8 mouse cellular contexts compared by ENCODE assay signal in the genomic region with DNA sequence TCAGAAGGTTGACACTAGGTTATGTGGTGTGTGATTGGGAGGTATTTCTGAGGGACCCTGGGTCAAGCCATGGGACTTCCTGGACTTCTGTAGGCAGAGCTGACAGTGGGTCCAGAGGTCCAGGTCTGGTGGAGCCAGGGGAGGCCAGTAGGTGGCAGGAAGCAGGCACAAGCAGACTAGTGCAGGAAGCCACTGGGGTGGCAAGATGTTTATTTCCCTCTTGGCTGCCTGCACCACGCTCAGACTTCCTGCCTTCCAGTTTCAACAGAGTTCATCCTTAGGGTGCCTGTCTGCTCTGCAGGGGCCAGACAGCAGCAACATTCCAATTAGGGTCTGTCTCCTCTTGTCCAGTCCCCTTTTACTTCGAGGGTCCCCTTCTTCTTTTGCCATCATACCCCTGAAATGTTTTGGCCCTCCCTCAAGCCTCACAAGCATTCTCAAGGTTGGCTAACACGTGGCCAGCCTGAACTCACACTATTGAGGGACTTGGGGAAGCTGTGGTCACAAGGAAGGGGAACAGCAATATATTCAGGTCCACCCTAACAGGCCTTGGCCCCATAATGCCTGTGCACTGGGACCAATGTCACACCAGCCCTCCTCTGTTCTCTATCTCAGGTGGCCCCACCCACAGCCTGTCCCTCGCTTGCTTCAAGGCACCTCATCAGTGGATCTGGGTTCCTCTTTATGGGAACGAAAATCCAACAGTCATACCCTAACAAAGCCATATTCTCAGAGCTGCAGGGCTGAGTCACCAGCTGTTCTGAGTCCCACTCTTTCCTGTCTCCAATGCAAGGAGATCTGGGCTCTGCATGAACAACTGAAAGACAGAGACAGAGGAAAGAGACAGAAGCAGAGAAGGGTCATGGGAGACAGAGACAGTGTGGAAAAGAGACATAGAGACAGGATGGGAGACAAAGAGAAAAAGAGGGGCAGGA. TPM values are rescaled to one million over a fixed set of nuclear protein-coding genes. Genes with fewer than 3 reads are reported as not detected.
DNase-seq lines count a peak whose midpoint lies in the region; ATAC-seq and TF ChIP-seq lines count a peak whose summit lies in the region.
"Had no signal": no experiment of that assay in that cellular context is flagged by ENCODE, and none has a peak within 500 bp of the region (broad histone marks: within the 10 kb centered on the region; RNA-seq: fewer than 3 reads in every experiment).

No protein-coding gene starts in this region.

- H3K36me3 ChIP-seq in midbrain, postnatal 0 days (ENCODE audit: insufficient read depth, low read length) = peaks cover 20% of the 10 kb centered on the region
- no peaks in the 10 kb centered on the region for H3K36me3 ChIP-seq in midbrain, embryonic 11.5 days (ENCODE audit: control insufficient read depth, insufficient read depth, low read length)
- no peaks in the 10 kb centered on the region for H3K36me3 ChIP-seq in liver, embryonic 15.5 days (replicated peaks)
- H3K36me3 ChIP-seq in splenic B cell, adult 2 months (ENCODE audit: control insufficient read depth, insufficient read depth, low read length, poor library complexity, severe bottlenecking) = peaks cover 7% of the 10 kb centered on the region; the same call in 1 of the 2 replicates
- no peaks in the 10 kb centered on the region for H3K36me3 ChIP-seq in midbrain, embryonic 15.5 days (replicated peaks)

- 70% methylated on average over 5 of the region's 5 CpGs for WGBS in midbrain, postnatal 0 days
- WGBS in midbrain, embryonic 11.5 days = 77% methylated on average over 5 of the region's 5 CpGs
- WGBS in liver, embryonic 15.5 days (ENCODE audit: insufficient replicate concordance) = 21% methylated on average over 5 of the region's 5 CpGs
- 74% methylated on average over 5 of the region's 5 CpGs for WGBS in midbrain, embryonic 15.5 days

- no peak overlapping the region for H3K27ac ChIP-seq in midbrain, postnatal 0 days (ENCODE audit: low read depth, low read length)
- H3K27ac ChIP-seq in midbrain, embryonic 11.5 days (ENCODE audit: low read depth, low read length) = no peak overlapping the region
- H3K27ac ChIP-seq in liver, embryonic 15.5 days (replicated peaks) = peak overlapping the region; percentile 48; the same call in 1 of the 2 replicates
- no peak overlapping the region for H3K27ac ChIP-seq in midbrain, embryonic 15.5 days

- no peaks in the 10 kb centered on the region for H3K4me1 ChIP-seq in midbrain, postnatal 0 days (ENCODE audit: insufficient read depth, low read length)
- H3K4me1 ChIP-seq in midbrain, embryonic 11.5 days (ENCODE audit: control insufficient read depth, insufficient read depth, low read length) = no peaks in the 10 kb centered on the region
- 0 out of 2 replicates have a peak, but pooled peaks cover 14% of the 10 kb centered on the region for H3K4me1 ChIP-seq in liver, embryonic 15.5 days (replicated peaks)
- no peaks in the 10 kb centered on the region for H3K4me1 ChIP-seq in midbrain, embryonic 15.5 days

- TF ChIP-seq CTCF in midbrain, postnatal 0 days (IDR thresholded peaks at IDR 0.05) = 0 out of 2 replicates have a peak, but pooled peaks have one; percentile 5

- ATAC-seq in midbrain, postnatal 0 days (ENCODE audit: low FRiP score) = no peak
- no peak for ATAC-seq in midbrain, embryonic 11.5 days (ENCODE audit: low FRiP score)
- peak; percentile 87 for ATAC-seq in common myeloid progenitor, adult 5-6 weeks (replicated peaks; ENCODE audit: low read depth, poor library complexity, severe bottlenecking)
- peak; percentile 53 for ATAC-seq in liver, embryonic 15.5 days (ENCODE audit: insufficient read depth)
- ATAC-seq in midbrain, embryonic 15.5 days (replicated peaks) = no peak

- H3K4me3 ChIP-seq in midbrain, postnatal 0 days (ENCODE audit: low read depth, low read length) = no peak overlapping the region
- H3K4me3 ChIP-seq in midbrain, embryonic 11.5 days (ENCODE audit: low read depth, low read length) = no peak overlapping the region
- H3K4me3 ChIP-seq in liver, embryonic 15.5 days (replicated peaks) = no peak overlapping the region
- no peak overlapping the region for H3K4me3 ChIP-seq in midbrain, embryonic 15.5 days

- DNase-seq in midbrain, postnatal 0 days (ENCODE audit: low spot score) = no peak
- no peak for DNase-seq in midbrain, embryonic 11.5 days (ENCODE audit: low spot score, missing footprints)
- DNase-seq in splenic B cell, adult 2 months (ENCODE audit: low read depth, low spot score) = peak; percentile 50
- DNase-seq in adrenal gland, adult 2 months = no peak
- DNase-seq: adrenal gland, adult 8-10 months had no signal

- no peaks in the 10 kb centered on the region for H3K27me3 ChIP-seq in midbrain, postnatal 0 days (ENCODE audit: insufficient read depth, low read length)
- no peaks in the 10 kb centered on the region for H3K27me3 ChIP-seq in midbrain, embryonic 11.5 days (ENCODE audit: control insufficient read depth, insufficient read depth, low read length)
- no peaks in the 10 kb centered on the region for H3K27me3 ChIP-seq in liver, embryonic 15.5 days
- no peaks in the 10 kb centered on the region for H3K27me3 ChIP-seq in splenic B cell, adult 2 months (ENCODE audit: control insufficient read depth, insufficient read depth, low read length, poor library complexity, severe bottlenecking)
- H3K27me3 ChIP-seq in midbrain, embryonic 15.5 days (replicated peaks) = no peaks in the 10 kb centered on the region

- no peak overlapping the region for H3K4me2 ChIP-seq in midbrain, postnatal 0 days (ENCODE audit: low read depth, low read length, poor library complexity, severe bottlenecking)
- H3K4me2 ChIP-seq in midbrain, embryonic 11.5 days = no peak overlapping the region
- H3K4me2 ChIP-seq in liver, embryonic 15.5 days = no peak overlapping the region
- no peak overlapping the region for H3K4me2 ChIP-seq in midbrain, embryonic 15.5 days

- H3K9me3 ChIP-seq in midbrain, postnatal 0 days (ENCODE audit: low read length) = no peaks in the 10 kb centered on the region
- no peaks in the 10 kb centered on the region for H3K9me3 ChIP-seq in midbrain, embryonic 11.5 days (ENCODE audit: control insufficient read depth, low read length)
- no peaks in the 10 kb centered on the region for H3K9me3 ChIP-seq in liver, embryonic 15.5 days (replicated peaks)
- no peaks in the 10 kb centered on the region for H3K9me3 ChIP-seq in midbrain, embryonic 15.5 days

- no peak overlapping the region for H3K9ac ChIP-seq in midbrain, postnatal 0 days (replicated peaks; ENCODE audit: low read length, poor library complexity, severe bottlenecking)
- H3K9ac ChIP-seq in midbrain, embryonic 11.5 days (ENCODE audit: low read length) = no peak overlapping the region
- H3K9ac ChIP-seq in liver, embryonic 15.5 days = no peak overlapping the region
- H3K9ac ChIP-seq in midbrain, embryonic 15.5 days = no peak overlapping the region

RNA-seq across cellular contexts. Expression of a gene that starts 23.6 kb away (rescaled TPM):
- total RNA-seq in midbrain, postnatal 0 days (2014; rRNA removed) = 0.33 and 1.2 TPM in 2 replicates
- polyA plus RNA-seq in midbrain, postnatal 0 days (2015; fragmentation: Nextera tagmentation; extraction: Ambion mirVana) = 0.63 and 0.92 TPM in 2 replicates
- polyA plus RNA-seq in midbrain, embryonic 11.5 days (2014; fragmentation: Nextera tagmentation; extraction: Ambion mirVana) = 0.81 and 1.1 TPM in 2 replicates
- 1.4 and 4.2 TPM in 2 replicates for total RNA-seq in common myeloid progenitor, adult 5-6 weeks (2017)
- 1.6 TPM in 2 replicates for polyA plus RNA-seq in liver, embryonic 15.5 days (2015; fragmentation: Nextera tagmentation; extraction: Ambion mirVana)
- 10 to 100 TPM in 1 of 2 experiments, under 1 TPM in 1; 0.52 to 10.9 TPM for total RNA-seq in adrenal gland, adult 2 months (2021)
- polyA plus RNA-seq in adrenal gland, adult 2 months (2012; rRNA removed) = 5.0 and 143 TPM in 2 replicates
- 0.54 and 0.59 TPM in 2 replicates for polyA plus RNA-seq in midbrain, embryonic 15.5 days (2015; fragmentation: Nextera tagmentation; extraction: Ambion mirVana)

RNA-seq across cellular contexts. Expression of a gene that starts 48.0 kb away (rescaled TPM):
- 9.3 and 12.0 TPM in 2 replicates for total RNA-seq in midbrain, postnatal 0 days (2014; rRNA removed)
- polyA plus RNA-seq in midbrain, postnatal 0 days (2015; fragmentation: Nextera tagmentation; extraction: Ambion mirVana) = 2.1 and 2.4 TPM in 2 replicates
- polyA plus RNA-seq in midbrain, embryonic 11.5 days (2014; fragmentation: Nextera tagmentation; extraction: Ambion mirVana) = 0.74 and 0.77 TPM in 2 replicates
- total RNA-seq in common myeloid progenitor, adult 5-6 weeks (2017) = 8.8 and 11.9 TPM in 2 replicates
- 0.52 TPM in 2 replicates for polyA plus RNA-seq in liver, embryonic 15.5 days (2015; fragmentation: Nextera tagmentation; extraction: Ambion mirVana)
- 1 to 10 TPM; 3.1 to 6.0 TPM for total RNA-seq in adrenal gland, adult 2 months (2021)
- polyA plus RNA-seq in adrenal gland, adult 2 months (2012; rRNA removed) = 1.3 and 2.3 TPM in 2 replicates
- polyA plus RNA-seq in midbrain, embryonic 15.5 days (2015; fragmentation: Nextera tagmentation; extraction: Ambion mirVana) = 3.1 TPM in 2 replicates

RNA-seq across cellular contexts. Expression of a gene that starts 56.3 kb away (rescaled TPM):
- 25.8 and 32.7 TPM in 2 replicates for total RNA-seq in midbrain, postnatal 0 days (2014; rRNA removed)
- polyA plus RNA-seq in midbrain, postnatal 0 days (2015; fragmentation: Nextera tagmentation; extraction: Ambion mirVana) = 39.8 and 44.5 TPM in 2 replicates
- polyA plus RNA-seq in midbrain, embryonic 11.5 days (2014; fragmentation: Nextera tagmentation; extraction: Ambion mirVana) = 17.1 and 18.0 TPM in 2 replicates
- 11.0 and 19.1 TPM in 2 replicates for total RNA-seq in common myeloid progenitor, adult 5-6 weeks (2017)
- polyA plus RNA-seq in liver, embryonic 15.5 days (2015; fragmentation: Nextera tagmentation; extraction: Ambion mirVana) = 15.0 and 16.7 TPM in 2 replicates
- total RNA-seq in adrenal gland, adult 2 months (2021) = 10 to 100 TPM; 69.7 to 78.1 TPM
- 250 and 286 TPM in 2 replicates for polyA plus RNA-seq in adrenal gland, adult 2 months (2012; rRNA removed)
- polyA plus RNA-seq in midbrain, embryonic 15.5 days (2015; fragmentation: Nextera tagmentation; extraction: Ambion mirVana) = 25.1 and 29.3 TPM in 2 replicates

Comparison
In these comparisons a context has a peak if more than half of its experiments do, and no peak if none do; other contexts are left out.
1. ATAC-seq: peak in common myeloid progenitor, adult 5-6 weeks (single experiment) and liver, embryonic 15.5 days (single experiment); none in midbrain, postnatal 0 days (single experiment), midbrain, embryonic 11.5 days (single experiment) and midbrain, embryonic 15.5 days (single experiment).